Mouse (Mus musculus) embryonic facial prominence, embryonic 13.5 days (tissue): ENCODE measurements around the gene Rad51. TPM values are rescaled to one million over a fixed set of nuclear protein-coding genes. Genes with fewer than 3 reads are reported as not detected.

Experiments used
- ATAC-seq: fragments of 200-750 bp; cut with Nextera tagmentation; 2 replicates; pipeline ENCODE4 v1.8.0; 2017; ENCODE audit warnings: low read depth; ENCODE audit not compliant: insufficient number of reproducible peaks, insufficient read depth, low FRiP score, low TSS enrichment
- H3K27ac ChIP-seq: fragments of 300-500 bp; sonication (generic); 2 replicates; pipeline ENCODE4 v1.5.1; 2015; ENCODE audit warnings: moderate library complexity, mild to moderate bottlenecking, inconsistent platforms
- H3K27me3 ChIP-seq: fragments of 300-500 bp; sonication (generic); 2 replicates; pipeline ENCODE4 v1.6.1; 2015; ENCODE audit warnings: mild to moderate bottlenecking, inconsistent platforms
- H3K36me3 ChIP-seq: fragments of 300-500 bp; sonication (generic); 2 replicates; pipeline ENCODE4 v1.6.1; 2015; ENCODE audit warnings: mild to moderate bottlenecking, inconsistent platforms
- H3K4me1 ChIP-seq: fragments of 300-500 bp; sonication (generic); 2 replicates; pipeline ENCODE4 v1.6.1; 2015; ENCODE audit warnings: inconsistent platforms
- H3K4me2 ChIP-seq: fragments of 300-500 bp; sonication (generic); 2 replicates; pipeline ENCODE4 v1.6.1; 2015; ENCODE audit warnings: moderate library complexity, mild to moderate bottlenecking, inconsistent platforms
- H3K4me3 ChIP-seq: fragments of 300-500 bp; sonication (generic); 2 replicates; pipeline ENCODE4 v1.5.1; 2015; ENCODE audit warnings: mild to moderate bottlenecking, inconsistent platforms
- H3K9ac ChIP-seq: fragments of 300-500 bp; sonication (generic); 2 replicates; pipeline ENCODE4 v1.6.1; 2015; ENCODE audit warnings: mild to moderate bottlenecking, inconsistent platforms
- H3K9me3 ChIP-seq: fragments of 300-500 bp; sonication (generic); 2 replicates; pipeline ENCODE4 v1.6.1; 2016; ENCODE audit warnings: inconsistent platforms
- WGBS: fragments of 180-500 bp; shearing (Covaris S2); methylation state at CpG from one replicate; pipeline ENCODE4 v1.1.7; 2015; ENCODE audit warnings: mixed read lengths; 5-methylcytosine and 5-hydroxymethylcytosine counted together
- polyA plus RNA-seq: library from polyadenylated mRNA; unstranded; fragments of >200 nt; fragmentation: Nextera tagmentation; extraction: Ambion mirVana; gene quantifications from 2 replicates; pipeline ENCODE4 v1.2.1, GENCODE M21; 2015

Gene Rad51
- polyA plus RNA-seq, 1 experiment from 2014 or later: 56.9 TPM

DNA sequence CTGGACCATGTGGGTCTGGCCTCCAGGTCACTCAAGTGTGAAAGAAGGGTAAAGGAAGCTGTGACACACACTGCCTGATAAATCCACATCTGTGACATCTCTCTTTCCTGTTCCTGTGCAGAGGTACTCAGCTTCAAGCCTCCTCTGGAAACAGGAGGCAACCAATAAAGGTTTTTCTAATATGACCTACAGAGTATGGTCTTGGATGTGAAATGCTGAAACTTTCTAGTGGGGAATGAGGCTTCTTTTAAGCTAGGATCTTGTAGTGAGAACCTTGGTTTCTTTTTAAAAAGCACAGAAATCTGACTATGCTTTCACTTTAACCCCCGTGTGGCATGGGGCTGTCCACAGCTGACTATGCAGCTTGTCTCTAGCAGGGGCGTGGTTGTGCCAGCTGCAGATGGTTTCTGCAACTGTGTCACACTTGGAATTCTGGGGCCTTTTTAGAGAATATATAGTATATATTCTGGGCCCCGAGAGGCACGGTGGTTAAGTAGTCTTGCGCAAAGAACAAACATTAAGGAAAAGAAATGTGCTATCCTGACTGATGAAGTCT, 64.9 kb downstream of the Rad51 start:
- ATAC-seq: no peak
- 83% methylated on average over 5 of the region's 5 CpGs for WGBS
- Histone ChIP-seq H3K9ac (no peak overlapping the region), H3K4me3 (no peak overlapping the region), H3K27ac (no peak overlapping the region), H3K27me3 (no peaks in the 10 kb centered on the region), H3K9me3 (no peaks in the 10 kb centered on the region), H3K36me3 (peaks cover 65% of the 10 kb centered on the region), H3K4me2 (no peak overlapping the region), H3K4me1 (peaks cover 17% of the 10 kb centered on the region; the same call in 1 of the 2 replicates)

DNA sequence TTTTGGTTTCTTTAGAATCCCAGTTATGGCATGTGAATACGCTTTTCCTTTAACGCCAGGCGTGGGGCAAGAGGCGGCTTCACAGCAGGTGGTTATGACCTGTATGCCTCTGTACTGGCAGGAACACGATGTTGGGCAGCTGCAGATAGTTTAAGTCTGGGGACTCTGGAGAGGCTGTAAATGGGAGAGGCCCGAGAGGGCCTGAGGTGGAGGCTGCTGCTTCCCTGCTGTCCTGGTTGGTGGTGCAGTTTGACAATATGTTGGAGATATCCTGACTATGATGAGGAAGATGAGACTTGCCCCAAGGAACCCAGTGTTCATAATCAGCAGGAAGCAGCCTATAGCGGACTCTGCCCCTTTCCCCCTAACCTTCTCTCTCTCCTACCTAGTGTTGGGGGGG, 70.3 kb downstream of the Rad51 start:
- H3K9ac ChIP-seq: no peak overlapping the region
- H3K9me3 ChIP-seq: no peaks in the 10 kb centered on the region

DNA sequence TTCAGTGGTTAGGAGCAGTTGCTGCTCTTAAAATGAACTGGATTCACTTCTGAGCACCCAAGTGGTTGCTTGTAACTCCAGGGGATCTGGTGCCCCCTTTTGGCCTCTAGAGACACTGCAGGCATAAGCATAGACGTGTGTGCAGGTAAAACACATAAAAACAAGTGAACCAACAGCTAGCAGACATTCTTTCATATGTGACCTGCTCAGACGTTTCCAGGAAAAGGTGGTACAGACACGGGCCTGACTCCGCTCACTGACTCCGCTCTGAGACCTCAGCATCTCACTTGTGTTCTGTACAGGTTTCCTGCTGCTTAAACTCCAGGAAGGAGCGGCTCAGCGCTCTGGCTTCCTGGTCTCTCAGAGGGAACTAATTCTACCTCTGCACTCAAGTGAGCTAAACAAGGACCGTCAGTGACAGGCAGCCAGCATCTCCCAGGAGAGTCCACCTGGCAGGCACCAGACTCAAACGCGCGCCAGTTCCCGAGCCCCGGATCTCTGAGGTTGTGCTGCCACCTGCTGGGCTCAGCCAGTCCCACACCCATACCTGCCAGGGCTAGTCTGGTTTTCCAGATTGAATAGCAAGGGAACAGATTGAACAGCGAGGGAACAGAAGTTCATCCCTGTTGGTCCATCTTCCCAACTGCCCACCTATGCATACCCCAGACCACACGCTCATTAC, 76.6 kb downstream of the Rad51 start:
- H3K36me3 ChIP-seq: peaks cover 18% of the 10 kb centered on the region
- peak overlapping the region; percentile 46; the same call in 1 of the 2 replicates for H3K9ac ChIP-seq
- WGBS: 6% methylated on average over 15 of the region's 15 CpGs
- ATAC-seq: peak; percentile 56; the same call in 1 of the 2 replicates
- H3K9me3 ChIP-seq: no peaks in the 10 kb centered on the region
- peaks cover 11% of the 10 kb centered on the region; the same call in 1 of the 2 replicates for H3K4me1 ChIP-seq
- no peak overlapping the region for H3K27ac ChIP-seq
- H3K4me2 ChIP-seq: peak overlapping the region; percentile 78
- no peaks in the 10 kb centered on the region for H3K27me3 ChIP-seq
- peak overlapping the region; percentile 37 for H3K4me3 ChIP-seq

More for the DNA sequence above, 70.3 kb downstream of the Rad51 start:
- Histone ChIP-seq H3K4me2 (no peak overlapping the region), H3K36me3 (peaks cover 67% of the 10 kb centered on the region), H3K27ac (no peak overlapping the region), H3K4me1 (no peaks in the 10 kb centered on the region), H3K4me3 (no peak overlapping the region), H3K27me3 (no peaks in the 10 kb centered on the region)
- WGBS: 83% methylated on average over 7 of the region's 7 CpGs
- no peak for ATAC-seq

DNA sequence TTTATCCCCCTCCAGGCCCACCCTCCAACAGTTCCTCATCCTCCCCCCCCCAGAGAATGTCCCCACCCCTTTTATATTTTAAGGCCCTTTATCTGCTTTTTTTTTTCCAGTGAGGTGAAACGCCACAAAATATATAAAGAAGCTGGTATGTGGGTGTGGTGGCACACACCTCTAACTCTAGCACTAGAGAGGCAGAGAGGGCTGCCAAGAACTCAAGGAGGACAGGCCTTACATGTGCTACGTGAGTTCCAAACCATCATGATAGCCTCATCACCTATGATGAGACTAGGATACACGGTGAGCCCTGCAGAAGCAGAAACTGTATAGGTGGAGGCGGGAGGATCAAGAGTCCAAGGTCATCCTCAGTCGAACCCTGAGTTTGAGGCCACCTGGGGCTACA, 78.4 kb downstream of the Rad51 start:
- Histone ChIP-seq H3K4me1 (peaks cover 14% of the 10 kb centered on the region), H3K4me3 (no peak overlapping the region), H3K9ac (no peak overlapping the region), H3K9me3 (no peaks in the 10 kb centered on the region), H3K36me3 (peaks cover 4% of the 10 kb centered on the region; the same call in 1 of the 2 replicates), H3K27me3 (no peaks in the 10 kb centered on the region), H3K27ac (no peak overlapping the region), H3K4me2 (no peak overlapping the region)
- no peak for ATAC-seq
- 85% methylated on average over 5 of the region's 5 CpGs for WGBS

DNA sequence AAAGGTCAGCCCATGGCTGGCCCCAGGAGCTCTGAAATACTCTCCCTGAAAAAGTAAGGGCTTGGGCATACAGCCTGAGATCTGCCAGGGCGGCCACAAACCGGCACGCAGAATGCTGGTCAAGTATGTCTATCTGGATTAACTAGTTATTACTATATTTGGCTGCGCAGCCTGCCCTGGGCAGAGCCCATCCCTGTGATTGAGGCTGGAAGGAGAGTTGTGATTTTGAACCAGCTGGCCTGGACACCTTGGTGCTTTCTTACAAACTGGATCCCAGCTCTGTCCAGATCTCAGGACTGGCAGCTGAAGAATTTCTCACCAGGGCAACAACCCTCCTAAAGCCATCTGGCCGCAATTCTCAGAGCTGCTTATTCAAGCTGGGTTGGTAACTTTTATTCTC, 81.5 kb downstream of the Rad51 start:
- Histone ChIP-seq H3K9ac (no peak overlapping the region), H3K9me3 (no peaks in the 10 kb centered on the region), H3K4me1 (peaks cover 34% of the 10 kb centered on the region), H3K27ac (no peak overlapping the region), H3K4me2 (no peak overlapping the region), H3K36me3 (no peaks in the 10 kb centered on the region), H3K4me3 (no peak overlapping the region), H3K27me3 (no peaks in the 10 kb centered on the region)
- 83% methylated on average over 5 of the region's 5 CpGs for WGBS
- no peak for ATAC-seq

DNA sequence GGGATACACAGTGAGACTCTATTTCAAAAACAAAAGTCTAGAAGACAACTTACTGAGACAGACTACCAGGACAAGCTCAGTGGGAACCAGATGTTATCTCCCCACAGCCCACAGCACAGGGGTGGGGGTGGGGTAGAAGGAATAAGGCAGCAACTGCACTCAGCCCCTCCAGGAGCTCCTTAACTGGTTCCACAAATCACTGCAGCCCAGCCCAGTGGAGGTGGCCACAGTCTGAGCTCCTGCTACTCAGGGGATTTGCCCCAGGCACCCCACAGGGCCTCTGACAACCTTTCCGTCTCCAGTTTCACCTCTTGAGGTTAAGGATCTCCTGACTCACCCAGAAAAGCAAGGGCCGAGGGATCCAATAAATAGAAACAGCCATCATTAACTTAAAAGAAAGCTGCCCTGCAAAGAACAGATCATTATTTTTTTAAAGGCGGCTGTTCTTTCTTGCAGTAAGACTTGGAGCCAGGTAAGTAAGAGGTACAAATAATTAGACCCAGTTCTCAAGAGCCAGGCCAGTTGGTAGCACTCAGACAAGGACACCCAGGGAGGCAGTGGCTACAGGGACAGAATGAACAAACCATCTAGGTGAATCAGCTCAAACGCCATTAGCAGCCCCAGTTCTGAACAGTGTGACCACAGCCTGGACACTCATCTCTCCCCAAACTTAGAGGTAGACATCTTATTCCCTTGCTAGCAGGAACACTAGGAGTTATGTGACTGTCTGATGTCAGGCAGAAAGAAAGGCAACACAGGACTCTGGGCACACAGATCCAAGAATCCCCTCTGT, 83.9 kb downstream of the Rad51 start:
- no peak for ATAC-seq
- Histone ChIP-seq H3K27me3 (no peaks in the 10 kb centered on the region), H3K9ac (0 out of 2 replicates have a peak overlapping the region, but pooled peaks have one; percentile 33), H3K27ac (peak overlapping the region; percentile 73), H3K4me3 (no peak overlapping the region), H3K4me2 (no peak overlapping the region), H3K9me3 (no peaks in the 10 kb centered on the region), H3K36me3 (no peaks in the 10 kb centered on the region), H3K4me1 (peaks cover 30% of the 10 kb centered on the region)
- WGBS: 10% methylated on average over 4 of the region's 4 CpGs

Other genes with a start within 250 kb of the Rad51 start
- 4.0 and 4.1 TPM in 2 replicates for gene Bahd1, start 212.4 kb upstream of the Rad51 start, polyA plus RNA-seq
- 48.8 and 54.9 TPM in 2 replicates for gene Chst14, start 186.3 kb upstream of the Rad51 start, polyA plus RNA-seq
- gene Ccdc32, start 83.4 kb upstream of the Rad51 start, polyA plus RNA-seq: 25.4 and 25.7 TPM in 2 replicates
- gene Rpusd2, start 78.0 kb upstream of the Rad51 start, polyA plus RNA-seq: 4.2 and 4.9 TPM in 2 replicates
- gene Knl1, start 65.7 kb upstream of the Rad51 start, polyA plus RNA-seq: 56.7 and 58.6 TPM in 2 replicates
- 37.5 and 40.9 TPM in 2 replicates for gene Rmdn3, start 44.2 kb downstream of the Rad51 start, polyA plus RNA-seq
- gene Gchfr, start 55.0 kb downstream of the Rad51 start, polyA plus RNA-seq: 3.2 and 4.7 TPM in 2 replicates
- gene Gm14137, start 61.7 kb downstream of the Rad51 start, polyA plus RNA-seq: 0.78 and 1.0 TPM in 2 replicates
- 51.3 and 60.6 TPM in 2 replicates for gene Zfyve19, start 95.8 kb downstream of the Rad51 start, polyA plus RNA-seq
- gene Dnajc17, start 96.0 kb downstream of the Rad51 start, polyA plus RNA-seq: 25.3 and 31.1 TPM in 2 replicates
- gene Ppp1r14d, start 117.1 kb downstream of the Rad51 start, polyA plus RNA-seq: 0.28 and 0.47 TPM in 2 replicates
- 15.3 and 15.4 TPM in 2 replicates for gene Spint1, start 124.6 kb downstream of the Rad51 start, polyA plus RNA-seq
- 16.7 and 17.9 TPM in 2 replicates for gene Rhov, start 158.5 kb downstream of the Rad51 start, polyA plus RNA-seq
- 20.1 and 20.7 TPM in 2 replicates for gene Vps18, start 175.9 kb downstream of the Rad51 start, polyA plus RNA-seq
- gene Dll4, start 213.0 kb downstream of the Rad51 start, polyA plus RNA-seq: 4.2 and 4.6 TPM in 2 replicates
- 1.7 and 1.8 TPM in 2 replicates for gene Chac1, start 238.4 kb downstream of the Rad51 start, polyA plus RNA-seq